Mouse (Mus musculus) brain, embryonic 14.5 days (tissue): ENCODE results near the gene Mafb.

Experiments
- CTCF ChIP-seq: fragments of 200-500 bp; IDR thresholded peaks from 2 replicates; pipeline ENCODE4 v1.5.1; 2012; ENCODE audit warnings: inconsistent platforms, mild to moderate bottlenecking, moderate library complexity, borderline replicate concordance; ENCODE audit not compliant: insufficient read depth, insufficient read length; ENCODE audit errors: extremely low read depth
- POLR2A ChIP-seq: fragments of 200-500 bp; IDR thresholded peaks from 2 replicates; pipeline ENCODE4 v1.6.1; 2012; ENCODE audit warnings: mild to moderate bottlenecking, inconsistent platforms, borderline replicate concordance; ENCODE audit not compliant: poor library complexity, insufficient read depth, insufficient read length, severe bottlenecking; ENCODE audit errors: extremely low read depth

DNA sequence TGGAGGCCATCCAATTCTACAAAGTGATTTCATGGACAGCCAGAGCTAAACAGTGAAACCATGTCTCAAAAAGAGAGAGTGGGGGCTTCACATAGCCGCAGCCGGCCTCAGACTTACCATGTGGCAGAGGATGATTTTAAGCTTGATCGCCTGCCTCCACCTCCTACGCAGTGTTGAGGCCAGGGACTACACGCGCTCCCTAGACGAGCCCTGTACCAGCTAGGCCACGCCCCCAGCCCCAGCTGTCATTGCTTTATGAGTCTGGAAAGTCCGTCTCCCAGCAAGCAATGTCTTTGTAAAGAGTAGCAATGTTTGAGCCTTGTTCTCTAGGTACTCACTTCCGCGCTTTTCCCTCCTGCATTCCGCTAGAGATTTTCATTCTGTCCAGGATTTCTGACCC, 46.2 kb upstream of the Mafb start:
- TF ChIP-seq CTCF (no peak), POLR2A (no peak)
